Mouse (Mus musculus): ENCODE data around the gene Exosc2.
"Not testable (repeated sequence)": the region's sequence is repeated elsewhere in the genome, so short reads cannot be mapped to it uniquely, and the experiment has no call there.

The Exosc2 gene

GRCm38 (mm10) chr2:31667332-31667731 lies 3.2 kb upstream of the Exosc2 start:
- no peak for DNase-seq (ENCODE audit: low read depth, low spot score)

- no peak for DNase-seq (ENCODE audit: low read depth, low spot score)
Measured at GRCm38 (mm10) chr2:31678641-31679040, 8.1 kb downstream of the Exosc2 start.

GRCm38 (mm10) chr2:31681051-31681707 lies 10.7 kb downstream of the Exosc2 start:
- not testable (repeated sequence) for DNase-seq (ENCODE audit: low read depth, low spot score)

- DNase-seq (ENCODE audit: low read depth, low spot score) = no peak
Measured at GRCm38 (mm10) chr2:31681731-31682235, 11.3 kb downstream of the Exosc2 start.

GRCm38 (mm10) chr2:31683666-31684065 lies 13.2 kb downstream of the Exosc2 start:
- peak; percentile 49 for DNase-seq (ENCODE audit: low read depth, low spot score)

- DNase-seq (ENCODE audit: low read depth, low spot score) = peak; percentile 98
Measured at GRCm38 (mm10) chr2:31688074-31688925, 17.8 kb downstream of the Exosc2 start, which contains the start of gene Abl1. Gene Abl1 (plus strand): TSS chr2:31688376.

GRCm38 (mm10) chr2:31689045-31689444 lies 18.5 kb downstream of the Exosc2 start:
- no peak for DNase-seq (ENCODE audit: low read depth, low spot score)

- no peak for DNase-seq (ENCODE audit: low read depth, low spot score)
Measured at GRCm38 (mm10) chr2:31690063-31690462, 19.5 kb downstream of the Exosc2 start.

GRCm38 (mm10) chr2:31698209-31698608 lies 27.7 kb downstream of the Exosc2 start:
- DNase-seq (ENCODE audit: low read depth, low spot score) = no peak

- DNase-seq (ENCODE audit: low read depth, low spot score) = no peak
Measured at GRCm38 (mm10) chr2:31700545-31701446, 30.3 kb downstream of the Exosc2 start.

GRCm38 (mm10) chr2:31703226-31703625 lies 32.7 kb downstream of the Exosc2 start:
- DNase-seq (ENCODE audit: low read depth, low spot score) = no peak

GRCm38 (mm10) chr2:31705914-31706313 lies 35.4 kb downstream of the Exosc2 start:
- no peak for DNase-seq (ENCODE audit: low read depth, low spot score)

GRCm38 (mm10) chr2:31706531-31706930 lies 36.0 kb downstream of the Exosc2 start:
- no peak for DNase-seq (ENCODE audit: low read depth, low spot score)

- no peak for DNase-seq (ENCODE audit: low read depth, low spot score)
Measured at GRCm38 (mm10) chr2:31712716-31713115, 42.2 kb downstream of the Exosc2 start.

GRCm38 (mm10) chr2:31713813-31714212 lies 43.3 kb downstream of the Exosc2 start:
- DNase-seq (ENCODE audit: low read depth, low spot score) = no peak

- DNase-seq (ENCODE audit: low read depth, low spot score) = no peak
Measured at GRCm38 (mm10) chr2:31714780-31715179, 44.3 kb downstream of the Exosc2 start.

GRCm38 (mm10) chr2:31715985-31716384 lies 45.5 kb downstream of the Exosc2 start:
- DNase-seq (ENCODE audit: low read depth, low spot score) = peak; percentile 66

GRCm38 (mm10) chr2:31719202-31719880 lies 48.8 kb downstream of the Exosc2 start:
- DNase-seq (ENCODE audit: low read depth, low spot score) = no peak

- no peak for DNase-seq (ENCODE audit: low read depth, low spot score)
Measured at GRCm38 (mm10) chr2:31719944-31720343, 49.4 kb downstream of the Exosc2 start.

GRCm38 (mm10) chr2:31720783-31721182 lies 50.3 kb downstream of the Exosc2 start:
- DNase-seq (ENCODE audit: low read depth, low spot score) = no peak

Data from telencephalon, adult 2 months (tissue).